Mouse (Mus musculus): ENCODE results near the gene Atp8a1. TPM values are rescaled to one million over a fixed set of nuclear protein-coding genes. Genes with fewer than 3 reads are reported as not detected.

Gene Atp8a1
- total RNA-seq, 2 experiments from 2014 or later = 158 to 197 TPM

DNA sequence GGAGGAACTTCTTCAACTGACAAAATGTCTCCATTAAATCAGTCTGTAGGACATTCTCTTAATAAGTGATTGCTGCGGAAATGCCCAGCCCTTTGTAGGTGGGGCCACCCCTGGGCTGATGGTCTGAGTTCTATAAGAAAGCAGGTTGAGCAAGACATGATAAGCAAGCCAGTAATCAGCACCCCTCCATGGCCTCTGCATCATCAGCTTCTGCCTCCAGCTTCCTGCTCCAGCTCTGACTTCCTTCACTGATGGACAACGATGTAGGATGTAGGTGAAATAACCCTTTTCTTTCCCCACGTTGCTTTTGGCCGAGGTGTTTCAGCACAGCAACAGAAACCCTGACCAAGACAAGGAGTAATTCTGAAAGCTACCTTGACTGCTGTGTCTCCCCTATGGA lies 198.1 kb downstream of the Atp8a1 start:
- DNase-seq (ENCODE audit: low spot score in 2 of 2) = no peak
- intact Hi-C loops (cut with DNase I) = no loop called here

DNA sequence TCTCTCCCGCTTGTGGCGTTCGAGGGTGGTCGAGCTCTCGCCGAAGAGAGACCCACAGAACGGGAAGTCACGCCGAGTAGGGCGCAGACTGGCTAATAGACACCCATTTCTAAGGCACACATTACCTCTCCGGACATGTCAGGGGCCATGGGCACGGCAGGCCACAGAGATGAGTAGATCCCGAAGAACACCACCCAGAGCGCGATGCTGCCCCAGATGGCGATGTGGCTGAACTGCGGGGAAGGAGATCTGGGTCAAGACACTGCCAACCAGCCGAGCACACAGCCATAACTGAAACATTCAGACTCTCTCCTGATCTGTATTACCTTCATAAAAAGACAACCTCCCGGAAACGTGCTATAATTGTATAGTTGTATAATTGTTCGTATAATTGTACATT lies 199.7 kb downstream of the Atp8a1 start:
- intact Hi-C loops (cut with DNase I) = no loop called here
- DNase-seq (ENCODE audit: low spot score in 2 of 2) = no peak

DNA sequence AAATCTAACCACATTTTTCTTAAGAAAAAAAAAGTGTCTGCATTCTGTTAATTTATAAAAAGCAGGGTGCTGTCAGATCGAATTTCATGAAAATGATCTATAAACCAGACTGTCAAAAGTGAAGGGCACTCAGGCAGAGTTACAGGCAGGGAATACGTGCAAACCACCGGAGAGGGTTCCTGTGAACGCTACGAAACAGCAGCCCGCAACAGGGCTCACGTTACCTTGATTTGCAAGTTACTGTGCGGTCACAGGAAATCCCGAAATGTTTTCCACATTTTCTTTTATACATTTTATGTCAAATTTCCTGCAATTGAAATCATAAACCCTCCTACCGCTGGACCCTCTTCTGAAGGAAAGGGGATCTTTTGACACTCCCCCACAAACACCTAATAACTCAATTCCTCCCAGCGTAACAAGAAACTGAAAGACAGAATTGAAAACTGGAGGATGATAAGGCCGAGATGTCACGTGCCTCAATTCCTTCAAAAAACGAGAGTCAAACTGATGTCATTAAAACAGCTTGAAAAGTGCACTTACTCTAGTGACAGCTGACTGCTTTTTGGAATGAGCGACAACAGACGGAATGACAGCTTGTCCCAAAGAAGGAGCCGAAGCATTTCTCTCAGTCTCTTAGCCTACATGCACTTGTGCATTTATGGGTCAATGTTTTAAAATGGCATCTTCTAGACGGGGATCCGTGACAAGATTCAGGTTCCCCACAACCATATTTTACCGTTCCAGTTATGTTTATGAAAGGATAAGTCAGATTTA lies 200.3 kb downstream of the Atp8a1 start:
- no peak for DNase-seq (ENCODE audit: low spot score in 2 of 2)
- intact Hi-C loops (cut with DNase I) = no loop called here

DNA sequence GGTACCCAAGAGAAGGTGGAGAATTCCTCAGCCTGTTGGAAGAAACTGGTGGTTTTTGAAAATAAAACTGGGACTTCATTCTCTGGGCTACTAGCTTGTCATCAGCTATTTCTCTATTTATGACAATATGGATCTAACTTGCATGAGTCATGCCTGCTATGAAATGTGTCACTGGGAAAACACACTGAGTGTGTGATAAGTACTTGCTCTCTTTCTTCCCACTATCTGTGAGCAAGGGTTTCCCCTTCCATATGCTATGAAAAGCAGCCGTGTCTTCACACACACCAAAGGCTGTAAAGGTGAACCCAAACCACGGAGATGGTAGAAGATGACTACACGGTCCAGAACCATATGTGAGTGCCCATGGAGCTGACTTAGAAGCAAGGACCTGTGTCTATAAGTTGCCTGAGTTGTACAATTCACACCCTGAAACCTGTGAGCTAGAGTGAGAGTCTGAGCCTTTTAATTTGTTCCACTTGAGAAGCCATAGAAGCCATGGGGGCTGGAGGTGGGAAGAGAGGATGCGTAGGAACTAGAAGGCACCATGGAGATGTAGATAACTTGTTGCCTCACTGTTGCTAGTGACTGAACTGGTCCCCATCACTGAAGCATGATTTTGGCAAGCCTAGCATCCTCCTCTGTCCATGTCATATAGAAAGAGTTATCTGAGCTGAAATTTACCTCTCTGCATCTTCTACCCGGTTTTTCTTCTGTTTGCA lies 203.5 kb downstream of the Atp8a1 start:
- intact Hi-C loops (cut with DNase I) = no loop called here
- peak; percentile 29 to 34 for DNase-seq (ENCODE audit: low spot score in 2 of 2)

DNA sequence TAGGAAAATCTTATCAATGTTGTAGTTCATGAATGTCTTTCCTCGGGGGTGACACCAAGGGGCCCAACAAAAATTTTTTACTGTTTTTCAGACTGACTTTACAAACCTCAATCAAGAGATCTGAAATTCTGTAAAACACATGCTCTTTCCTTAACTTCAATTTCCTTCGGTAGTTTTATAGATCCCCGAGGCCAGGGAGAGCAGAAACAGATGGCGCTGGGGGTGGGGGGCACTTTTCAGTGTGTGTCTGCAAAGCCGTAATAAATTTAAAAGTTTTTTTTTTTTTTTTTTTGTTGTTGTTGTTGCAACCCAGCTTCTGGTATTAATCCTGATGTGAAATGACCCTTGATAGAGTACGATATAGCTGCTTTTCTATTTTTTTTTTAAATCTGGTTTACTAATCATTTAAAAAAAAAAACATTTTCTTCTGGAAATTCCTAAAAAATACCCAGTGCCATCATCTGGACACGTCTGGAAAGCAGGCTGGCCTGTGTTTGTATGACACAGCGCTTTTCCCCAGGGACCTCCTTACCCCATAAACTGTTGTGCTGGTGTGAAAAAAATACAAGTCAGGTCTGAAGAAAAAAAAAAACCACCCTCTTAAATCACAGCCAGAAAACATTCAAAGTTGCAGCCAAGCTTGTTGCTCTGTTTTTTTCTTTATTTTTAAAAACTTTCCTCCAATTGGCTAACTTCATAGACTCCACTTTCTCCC lies 205.7 kb downstream of the Atp8a1 start:
- no peak for DNase-seq (ENCODE audit: low spot score in 2 of 2)
- intact Hi-C loops (cut with DNase I) = no loop called here

DNA sequence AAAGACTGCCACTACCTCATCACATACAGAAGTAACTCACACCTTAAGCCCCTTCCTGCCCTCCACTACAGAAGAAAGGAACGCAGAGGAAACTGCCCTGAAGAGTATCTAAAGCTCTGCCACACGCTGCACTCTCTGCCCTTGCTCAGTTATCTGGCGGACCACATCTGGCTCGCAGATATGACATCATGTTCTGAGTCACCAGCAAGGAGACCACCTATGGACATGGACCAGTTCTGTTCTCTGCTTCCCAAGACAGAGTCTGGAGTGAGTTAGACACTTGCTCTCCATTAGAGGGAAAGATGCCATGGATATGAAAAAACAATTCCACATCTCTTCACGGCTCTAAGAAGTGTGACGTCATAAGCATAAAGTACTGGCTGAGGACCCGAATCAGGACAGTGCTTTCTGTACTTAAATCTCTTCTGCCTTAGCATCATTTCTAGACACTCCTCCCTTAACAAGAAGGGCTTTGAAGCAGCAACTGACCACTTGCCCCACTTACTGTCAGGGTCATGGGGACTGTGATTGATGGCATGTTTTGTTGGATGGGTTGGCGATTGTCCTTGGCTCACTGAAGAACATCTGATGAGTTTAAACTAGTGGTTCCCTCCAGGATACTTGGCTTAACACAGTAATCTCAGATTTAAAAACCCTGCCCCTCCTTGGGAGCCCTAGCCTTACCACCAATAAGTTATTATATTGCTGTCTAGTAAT lies 206.5 kb downstream of the Atp8a1 start:
- intact Hi-C loops (cut with DNase I) = no loop called here
- no peak for DNase-seq (ENCODE audit: low spot score in 2 of 2)

DNA sequence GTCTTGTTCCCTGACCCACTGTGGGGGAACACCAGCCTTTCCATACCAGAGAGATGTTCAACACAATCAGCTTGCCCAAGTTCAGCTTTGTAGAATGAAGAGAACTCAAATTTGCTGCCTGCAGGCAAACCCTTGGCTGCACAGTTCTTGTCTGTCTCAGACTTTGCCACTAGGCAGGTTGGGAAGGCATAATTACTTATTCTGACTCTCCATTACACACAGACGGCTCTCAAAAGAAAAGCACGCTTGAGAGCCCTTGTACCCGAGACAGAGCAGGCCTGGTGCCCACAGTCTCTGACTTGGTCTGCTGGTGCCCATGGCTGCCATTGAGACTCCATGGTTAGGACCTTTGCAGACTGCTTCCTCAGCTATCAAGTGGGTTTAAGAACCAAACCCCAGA lies 212.9 kb downstream of the Atp8a1 start:
- no peak for DNase-seq (ENCODE audit: low spot score in 2 of 2)
- intact Hi-C loops (cut with DNase I) = no loop called here

DNA sequence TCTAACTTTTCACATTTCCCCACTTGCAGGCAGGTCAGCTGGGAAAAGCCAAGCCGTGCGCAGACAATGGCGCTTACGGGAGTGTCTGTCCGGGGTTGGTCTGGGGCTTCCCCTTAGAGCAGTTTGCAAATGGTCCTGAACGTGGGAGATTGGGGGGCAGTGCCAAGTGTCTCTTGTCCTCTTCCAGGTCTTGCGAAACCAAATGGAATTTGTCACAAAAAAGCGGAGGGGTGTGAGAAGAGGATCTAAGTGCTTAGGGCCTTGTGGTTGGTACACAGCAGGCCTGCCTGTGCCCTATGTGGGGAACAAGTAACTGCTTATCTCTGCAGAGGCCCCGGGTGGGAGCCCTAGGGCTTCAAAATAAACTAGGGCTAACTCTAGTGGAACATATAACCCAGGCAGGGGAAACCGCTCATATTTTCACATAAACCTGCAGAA lies 213.4 kb downstream of the Atp8a1 start:
- DNase-seq (ENCODE audit: low spot score in 2 of 2) = no peak
- intact Hi-C loops (cut with DNase I) = no loop called here

DNA sequence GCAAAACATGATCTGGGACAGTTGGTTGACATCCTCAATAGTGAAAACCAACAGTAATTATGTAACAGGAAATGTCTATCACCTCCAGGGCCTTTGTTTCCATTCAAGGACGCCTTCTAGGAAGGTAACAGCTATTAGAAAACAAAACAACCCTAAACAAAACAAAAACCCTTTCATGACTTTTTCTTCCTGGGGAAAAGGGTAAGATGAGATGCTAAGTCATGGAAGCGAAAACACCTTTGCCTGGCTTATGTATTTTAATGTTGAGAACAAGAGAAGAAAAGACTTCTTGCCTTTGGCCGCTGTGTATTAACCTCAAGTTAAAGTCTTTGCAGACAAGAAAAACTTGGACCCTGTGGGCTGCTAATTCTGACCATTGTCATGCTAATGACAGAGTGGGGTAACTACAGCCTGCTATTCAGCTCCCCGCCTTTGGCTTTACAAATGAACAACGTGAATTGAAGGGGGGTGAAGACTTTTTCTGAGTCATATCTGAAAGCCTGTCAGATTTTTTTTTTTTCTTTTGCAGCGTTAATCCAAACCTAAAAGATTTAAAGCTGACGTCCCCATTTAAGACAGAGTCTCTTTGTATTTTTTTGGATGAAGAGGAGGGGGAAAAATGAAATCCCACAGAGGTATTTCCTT lies 214.0 kb downstream of the Atp8a1 start:
- no peak for DNase-seq (ENCODE audit: low spot score in 2 of 2)
- intact Hi-C loops (cut with DNase I) = no loop called here

DNA sequence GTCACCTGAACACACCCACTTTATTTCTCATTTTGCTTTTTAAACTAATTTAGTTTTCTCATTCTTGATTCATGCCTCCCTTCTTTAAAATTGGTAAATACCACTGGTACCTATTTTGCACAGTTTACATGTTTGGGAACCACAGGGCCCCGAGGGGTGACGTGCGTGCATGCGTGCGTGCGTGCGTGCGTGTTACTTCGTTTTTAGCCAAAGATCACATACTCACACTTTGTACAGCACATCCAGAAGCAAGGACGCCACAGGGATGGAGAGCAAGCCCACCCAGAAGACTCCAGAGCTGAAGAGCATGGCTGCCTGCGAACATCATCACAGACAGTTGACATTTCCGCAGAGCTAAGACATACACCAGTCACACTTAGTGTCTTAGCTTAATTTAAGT lies 216.0 kb downstream of the Atp8a1 start:
- DNase-seq (ENCODE audit: low spot score in 2 of 2) = no peak
- intact Hi-C loops (cut with DNase I) = no loop called here

DNA sequence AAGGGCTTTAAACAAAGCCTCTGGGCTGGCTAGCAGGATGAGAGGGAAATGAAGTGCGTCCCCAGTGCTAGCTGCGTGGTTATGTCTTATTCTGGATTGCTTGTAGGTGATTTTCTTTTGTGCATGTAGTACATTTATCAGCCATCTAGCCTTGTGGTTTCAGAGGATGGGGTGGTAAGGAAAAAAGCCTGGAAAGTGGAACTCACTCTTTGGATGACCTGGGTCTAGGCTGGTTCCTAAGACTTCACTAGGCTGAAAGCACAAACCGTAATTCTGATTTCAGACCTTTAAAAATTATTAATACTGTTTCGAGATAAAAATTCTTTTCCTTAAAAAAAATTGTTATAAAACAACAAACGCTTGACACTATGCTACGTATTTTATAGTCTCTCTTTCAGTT lies 217.4 kb downstream of the Atp8a1 start:
- no peak for DNase-seq (ENCODE audit: low spot score in 2 of 2)
- intact Hi-C loops (cut with DNase I) = no loop called here

DNA sequence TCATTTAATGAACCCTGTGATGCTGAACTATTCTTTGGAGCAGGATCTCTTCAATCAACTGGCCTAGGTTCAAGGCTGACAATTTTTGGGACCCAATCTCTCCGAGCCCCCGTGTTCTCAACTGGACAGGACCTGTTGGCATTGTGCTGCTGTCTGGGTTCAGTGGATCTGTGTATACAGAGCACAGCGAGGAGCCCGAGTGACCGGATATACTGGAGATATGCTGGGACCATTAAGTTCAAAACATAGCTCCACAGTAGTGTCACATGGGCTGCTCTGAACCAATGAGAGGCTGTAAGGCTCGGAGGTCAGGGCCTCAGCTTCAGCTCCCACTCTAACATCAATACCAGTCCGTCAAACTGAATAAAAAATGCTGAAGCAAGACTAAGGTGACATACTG lies 217.8 kb downstream of the Atp8a1 start:
- intact Hi-C loops (cut with DNase I) = no loop called here
- no peak for DNase-seq (ENCODE audit: low spot score in 2 of 2)

DNA sequence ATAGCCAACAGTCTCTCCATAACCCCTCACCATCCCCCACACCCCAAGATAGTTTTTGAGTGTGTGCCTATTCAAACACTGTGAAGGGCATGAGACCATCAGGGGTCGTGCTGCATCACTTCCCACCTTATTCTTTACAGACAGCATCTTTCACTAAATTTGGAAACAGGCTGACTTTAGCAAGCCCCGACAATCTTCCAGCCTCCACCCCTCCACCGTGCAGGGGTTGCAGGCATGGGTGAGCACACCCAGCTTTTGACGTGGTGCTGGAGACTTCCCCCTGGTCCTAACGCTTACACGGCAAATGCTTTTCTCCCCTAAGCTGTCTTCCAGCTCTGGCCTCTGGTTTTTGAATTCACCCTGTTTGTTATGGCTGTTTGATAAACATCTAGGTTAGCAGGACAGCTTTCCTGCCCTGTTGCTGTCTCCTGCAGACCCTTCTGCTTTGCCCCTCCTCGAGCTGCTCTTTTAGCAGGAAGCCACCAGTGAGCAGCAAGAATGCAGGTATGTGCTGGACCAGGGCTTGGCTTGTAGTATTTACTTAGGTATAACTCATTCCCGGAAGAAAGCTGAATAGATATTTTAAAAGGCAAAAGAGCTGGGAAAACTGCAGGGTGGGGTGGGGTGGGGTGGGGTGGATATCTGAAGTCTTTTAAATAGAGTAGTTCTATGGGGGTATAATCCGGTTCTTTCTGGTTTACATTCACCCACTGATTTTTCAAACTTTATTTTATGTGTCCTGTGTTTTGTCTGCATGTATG lies 218.9 kb downstream of the Atp8a1 start:
- no peak for DNase-seq (ENCODE audit: low spot score in 2 of 2)
- intact Hi-C loops (cut with DNase I) = no loop called here

DNA sequence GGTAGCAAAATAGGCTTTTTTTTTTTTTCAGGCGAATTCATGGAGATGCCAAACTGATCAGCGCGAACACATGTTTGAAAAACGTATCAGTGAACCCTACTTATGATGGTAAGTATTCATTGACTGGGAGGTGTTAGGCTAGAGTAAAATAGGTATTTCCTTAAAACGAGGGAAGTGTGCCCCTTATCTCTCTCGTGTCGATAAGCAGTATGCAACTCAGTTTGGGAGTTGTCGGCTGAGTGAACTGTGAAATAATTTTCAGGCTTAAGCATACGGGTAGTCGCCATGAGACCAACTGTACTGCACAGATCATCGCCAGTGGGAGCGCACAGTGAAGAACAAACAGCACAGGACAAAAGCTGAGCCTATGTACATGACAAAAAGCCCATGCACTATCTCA lies 226.0 kb downstream of the Atp8a1 start:
- intact Hi-C loops (cut with DNase I) = no loop called here
- no peak for DNase-seq (ENCODE audit: low spot score in 2 of 2)

DNA sequence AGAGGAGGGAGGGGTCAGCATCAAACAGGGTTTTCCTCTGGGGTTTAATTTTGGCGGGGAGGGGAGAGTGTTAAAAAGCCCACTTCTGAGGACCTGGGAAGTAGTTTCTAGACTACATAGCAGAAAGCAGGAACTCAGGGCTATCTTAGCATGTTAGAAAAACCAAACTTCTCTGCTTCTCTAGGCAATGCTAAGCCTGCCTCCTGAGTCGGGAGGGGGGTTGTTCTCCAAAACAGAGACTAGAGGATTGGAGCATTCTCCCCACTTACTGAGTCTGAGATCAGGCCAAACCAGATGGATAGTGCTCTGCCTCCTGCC lies 237.8 kb downstream of the Atp8a1 start:
- intact Hi-C loops (cut with DNase I) = loop anchor here (5.0 kb wide), 1 partner anchor 512 kb away; the partner anchor contains the start of gene Phox2b
- DNase-seq (ENCODE audit: low spot score in 2 of 2) = no peak

DNA sequence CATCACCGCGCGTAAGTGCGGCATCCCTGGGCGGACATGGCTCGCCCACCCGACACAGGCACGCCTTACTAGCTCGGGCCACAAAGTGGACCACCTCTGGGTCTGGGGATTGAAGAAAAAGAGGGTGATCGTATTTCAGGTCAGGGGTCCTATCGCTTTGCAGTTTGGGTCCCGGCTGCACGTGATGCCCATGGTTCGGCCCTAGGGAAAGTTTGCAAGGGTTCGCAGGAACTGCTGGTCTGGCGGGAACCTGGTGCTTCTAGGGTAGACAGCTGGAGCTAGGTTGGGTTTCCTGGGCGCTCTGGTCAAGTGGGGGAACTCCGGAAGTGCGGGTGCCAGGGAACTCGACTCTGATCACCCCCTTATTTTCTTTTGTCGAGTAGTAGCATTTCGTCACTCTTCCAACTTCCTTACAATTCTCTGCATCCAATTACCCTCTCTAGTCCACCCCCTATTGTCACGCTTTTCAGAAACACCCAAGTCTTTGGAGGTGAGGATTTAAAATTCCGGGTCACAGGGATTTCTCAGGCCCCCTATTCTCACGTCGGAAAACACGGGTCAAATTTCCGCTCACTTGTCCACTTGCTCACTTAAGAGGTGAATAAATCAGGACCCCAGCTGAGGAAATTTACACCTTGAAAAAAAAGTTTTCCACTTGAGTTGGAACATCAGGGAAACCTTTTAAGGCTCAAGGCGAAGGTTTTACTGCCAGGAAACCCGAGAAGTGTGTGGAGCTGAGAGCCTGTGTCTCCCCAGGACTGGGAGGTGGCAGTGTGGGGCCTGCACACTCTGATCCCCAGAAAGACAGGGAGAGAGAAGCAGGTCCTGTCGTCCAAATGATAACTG lies 238.3 kb downstream of the Atp8a1 start:
- no peak for DNase-seq (ENCODE audit: low spot score in 2 of 2)
- intact Hi-C loops (cut with DNase I) = loop anchor here (5.0 kb wide), 1 partner anchor 512 kb away; the partner anchor contains the start of gene Phox2b

DNA sequence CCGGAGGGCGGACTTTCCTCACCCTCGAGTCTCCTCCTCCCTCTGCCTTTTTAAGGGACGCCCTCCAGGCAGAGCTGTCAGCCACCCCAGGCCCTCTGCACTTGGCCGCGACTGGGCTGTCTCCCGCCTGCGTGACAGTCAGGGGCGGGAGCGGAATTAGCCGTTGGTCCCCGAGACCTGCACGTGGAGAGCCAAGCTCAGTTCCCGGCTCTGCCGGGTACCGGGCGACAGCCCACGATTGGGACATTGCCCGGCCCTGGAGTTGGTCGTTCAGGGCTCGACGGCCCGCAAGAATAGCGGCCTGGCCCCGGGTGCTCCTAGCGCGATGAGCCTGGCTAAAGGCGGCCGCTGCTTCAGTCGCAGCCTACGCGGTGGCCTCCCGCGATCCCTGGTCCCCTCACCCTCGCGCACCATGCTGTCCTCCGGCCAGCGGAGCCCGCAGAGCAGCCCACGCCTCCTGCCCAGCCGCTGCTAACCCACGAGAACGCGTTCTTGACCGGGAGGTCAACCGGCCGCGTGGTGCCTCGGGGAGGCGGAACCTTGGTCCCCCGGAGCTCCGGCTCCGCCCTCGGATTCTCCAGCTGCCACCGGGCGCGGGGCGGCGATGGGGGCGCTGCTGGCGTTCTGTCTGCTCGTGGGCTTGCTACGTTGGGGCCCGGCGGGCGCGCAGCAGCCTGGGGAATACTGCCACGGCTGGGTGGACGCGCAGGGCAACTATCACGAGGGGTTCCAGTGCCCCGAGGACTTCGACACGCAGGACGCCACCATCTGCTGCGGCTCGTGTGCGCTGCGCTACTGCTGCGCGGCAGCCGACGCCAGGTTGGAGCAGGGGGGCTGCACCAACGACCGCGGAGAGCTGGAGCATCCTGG lies 239.2 kb downstream of the Atp8a1 start, which contains the start of gene Shisa3:
Gene Shisa3 (plus strand): TSS at position 79 of the 870 bp plus-strand sequence.
- DNase-seq (ENCODE audit: low spot score in 2 of 2) = no peak
- intact Hi-C loops (cut with DNase I) = loop anchor here (5.0 kb wide), 1 partner anchor 511 kb away; the partner anchor contains the start of gene Phox2b
